ENCODE assay signal across 8 mouse cellular contexts in the genomic region with DNA sequence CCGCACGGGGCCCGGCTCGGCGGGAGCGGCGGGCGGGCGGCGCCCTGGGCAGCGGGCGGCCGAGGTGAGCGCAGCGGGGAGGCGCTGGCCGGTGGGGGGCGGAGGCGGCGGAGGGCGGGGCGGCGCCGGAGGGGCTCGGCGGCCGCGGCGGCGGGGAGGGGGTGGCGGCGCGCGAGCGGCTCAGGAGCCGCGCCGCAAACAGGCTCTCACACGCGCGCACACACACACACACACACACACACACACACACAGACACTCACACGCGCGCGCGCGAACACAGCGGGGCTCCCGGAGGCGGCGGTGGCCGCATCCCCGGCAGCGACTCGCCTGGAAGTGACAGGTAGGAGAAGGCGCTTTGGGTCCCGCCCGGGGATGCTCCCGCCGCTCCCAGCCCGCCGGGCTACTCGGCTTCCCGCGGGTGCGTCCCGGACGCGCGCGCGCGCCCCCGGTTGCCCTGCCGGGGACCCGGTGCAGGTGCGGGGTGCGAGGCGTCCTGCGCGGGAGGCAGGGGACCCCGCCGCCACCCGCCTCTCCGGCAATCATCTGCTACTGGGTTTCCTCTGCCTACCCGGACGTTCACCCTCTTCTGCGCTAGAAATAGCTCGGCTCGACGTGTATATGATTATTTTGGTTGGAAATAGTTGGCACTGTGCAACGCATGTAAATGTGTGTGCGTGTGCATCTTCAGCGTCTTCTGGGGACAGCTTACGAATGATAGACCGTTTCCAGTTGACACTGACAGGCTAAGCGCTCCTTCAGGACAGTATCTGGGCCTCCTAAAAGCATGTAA. TPM values are rescaled to one million over a fixed set of nuclear protein-coding genes. Genes with fewer than 3 reads are reported as not detected.
A peak's percentile ranks its signal among the peaks of the same experiment; 100 is the strongest.
DNase-seq lines count a peak whose midpoint lies in the region; ATAC-seq and TF ChIP-seq lines count a peak whose summit lies in the region.

No protein-coding gene starts in this region.

- H3K27ac ChIP-seq in lung, postnatal 0 days (ENCODE audit: low read length), result peak overlapping the region; percentile 97

- H3K9ac ChIP-seq in lung, postnatal 0 days (replicated peaks; ENCODE audit: low read depth), result peak overlapping the region; percentile 89

- H3K4me3 ChIP-seq in lung, postnatal 0 days (ENCODE audit: low read depth, low read length), result peak overlapping the region; percentile 82

- no peaks in the 10 kb centered on the region for H3K9me3 ChIP-seq in lung, postnatal 0 days (ENCODE audit: low read length)

- H3K4me1 ChIP-seq in lung, postnatal 0 days (ENCODE audit: insufficient read depth, low read depth, low read length), result no peaks in the 10 kb centered on the region

- TF ChIP-seq EP300 in lung, postnatal 0 days (IDR thresholded peaks at IDR 0.05), result no peak

- no peaks in the 10 kb centered on the region for H3K36me3 ChIP-seq in lung, postnatal 0 days (ENCODE audit: insufficient read depth, low read length)

- peak overlapping the region; percentile 78 for H3K4me2 ChIP-seq in lung, postnatal 0 days (replicated peaks; ENCODE audit: low read depth, low read length)

- peak; percentile 61 for DNase-seq in MN1 (ENCODE audit: low spot score)
- DNase-seq in cerebellum, adult 18-20 months, result peak; percentile 66 to 84
- DNase-seq in forelimb bud, embryonic 11.5 days (ENCODE audit: low read depth, low spot score), result peak; percentile 26
- DNase-seq in heart, postnatal 4 days, result peak; percentile 70
- DNase-seq in layer of hippocampus, adult 9-11 months, result peak; percentile 19
- DNase-seq in lung, postnatal 0 days (ENCODE audit: low spot score), result peak; percentile 62
- peak; percentile 63 for DNase-seq in ovary, postnatal 36 days (ENCODE audit: low spot score)
- peak; percentile 63 to 72 for DNase-seq in thymus, postnatal 36 days

- WGBS in lung, postnatal 0 days, result 6% methylated on average over 42 of the region's 97 CpGs

- H3K27me3 ChIP-seq in lung, postnatal 0 days (replicated peaks; ENCODE audit: insufficient read depth, low read length), result no peaks in the 10 kb centered on the region

- TF ChIP-seq CTCF in lung, postnatal 0 days (IDR thresholded peaks at IDR 0.05), result 0 out of 2 replicates have a peak, but pooled peaks have one; percentile 3

- peak; percentile 82 for ATAC-seq in lung, postnatal 0 days

RNA-seq across cellular contexts. Expression of gene Plcb4, which starts 0.8 kb away (rescaled TPM):
- 10 to 100 TPM; 68.9 to 75.6 TPM for total RNA-seq in heart, postnatal 4 days (2021)
- polyA plus RNA-seq in lung, postnatal 0 days (2015; fragmentation: Nextera tagmentation; extraction: Ambion mirVana), result 13.8 and 17.5 TPM in 2 replicates

Comparison
In these comparisons a context has a peak if more than half of its experiments do, and no peak if none do; other contexts are left out.
1. Peak in every context shown above with its lines: DNase-seq, ATAC-seq, H3K4me3 ChIP-seq and H3K27ac ChIP-seq.
2. DNase-seq: peak in every context shown above with its lines; median percentile 75 in cerebellum, adult 18-20 months; 70 in heart, postnatal 4 days; 68 in thymus, postnatal 36 days; 63 in ovary, postnatal 36 days; 62 in lung, postnatal 0 days; 61 in MN1; 26 in forelimb bud, embryonic 11.5 days; 19 in layer of hippocampus, adult 9-11 months.